Mouse (Mus musculus) 416B (cell line): ENCODE results near the gene Carmil3.

Experiments used
- DNase-seq: peaks from one replicate; pipeline ENCODE4 v3.0.0; 2011; ENCODE audit warnings: low read depth

Gene Carmil3

DNA sequence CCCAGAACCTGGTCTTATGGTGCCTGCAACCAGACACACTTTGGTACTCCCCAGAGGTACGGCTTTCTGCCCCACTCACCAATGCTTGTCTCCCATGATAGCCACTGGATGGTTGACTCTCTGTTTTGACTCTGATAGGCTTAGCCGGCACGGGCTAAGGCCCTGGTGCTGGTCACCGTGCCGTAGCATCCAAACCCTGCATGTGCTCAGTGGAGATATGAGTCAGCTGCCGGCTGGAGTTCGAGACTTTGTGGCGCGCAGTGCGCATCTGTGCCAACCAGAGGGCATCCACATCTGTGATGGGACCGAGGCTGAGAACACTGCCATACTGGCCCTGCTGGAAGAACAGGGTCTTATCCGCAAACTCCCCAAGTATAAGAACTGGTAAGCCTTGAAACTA is 51.8 kb downstream of the Carmil3 start:
- DNase-seq = no peak

DNA sequence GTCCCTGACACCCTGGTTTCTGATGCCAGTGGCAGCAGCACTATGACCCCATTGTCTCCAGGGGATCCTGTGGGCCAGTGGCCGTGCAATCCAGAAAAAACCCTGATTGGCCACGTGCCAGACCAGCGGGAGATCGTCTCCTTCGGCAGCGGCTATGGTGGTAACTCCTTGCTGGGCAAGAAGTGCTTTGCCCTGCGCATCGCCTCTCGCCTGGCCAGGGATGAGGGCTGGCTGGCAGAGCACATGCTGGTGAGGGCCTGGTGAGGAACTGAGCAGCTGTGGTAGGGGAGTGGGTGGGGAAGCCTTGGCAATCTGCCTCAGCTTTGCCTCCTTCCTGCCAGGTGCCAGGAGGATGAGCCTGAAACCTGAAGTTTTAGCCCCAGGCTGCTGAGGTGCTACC is 53.9 kb downstream of the Carmil3 start:
- no peak for DNase-seq

DNA sequence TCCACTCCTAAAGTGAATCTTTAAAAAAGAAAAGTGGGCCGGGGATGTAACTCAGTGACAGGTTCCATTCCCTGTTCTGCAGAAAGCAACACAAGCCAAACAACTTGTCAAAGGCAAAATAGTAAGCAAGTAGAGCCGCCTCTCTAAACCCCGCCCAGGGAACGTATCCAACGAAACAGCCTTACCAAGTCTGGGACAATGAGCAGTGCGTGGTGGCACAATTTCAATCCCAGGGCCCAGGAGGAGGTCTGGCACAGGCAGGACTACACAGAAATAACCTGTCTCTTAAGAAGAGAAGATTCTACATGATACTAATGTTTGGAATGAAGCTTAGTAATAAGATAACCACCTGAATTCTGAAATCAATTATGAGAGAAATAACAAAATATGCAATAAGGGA is 59.7 kb downstream of the Carmil3 start:
- no peak for DNase-seq

DNA sequence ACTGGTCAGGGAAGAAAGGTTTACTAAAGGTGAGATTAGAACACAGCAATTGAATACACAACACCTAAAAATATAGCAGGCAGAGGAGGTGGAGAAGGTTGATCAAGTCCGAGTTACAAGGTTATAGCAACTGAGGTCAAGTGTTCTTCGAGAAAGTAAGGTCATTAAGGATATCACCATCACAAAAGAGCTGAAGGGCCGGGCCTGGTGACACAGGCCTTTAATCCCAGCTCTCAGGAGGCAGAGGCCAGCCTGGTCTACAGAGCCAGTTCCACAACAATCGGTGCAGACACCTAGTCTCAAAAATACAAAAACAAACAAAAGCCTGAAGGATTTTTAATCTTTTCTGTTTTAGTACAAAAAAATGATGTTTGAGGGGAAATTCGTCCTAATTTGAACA is 60.9 kb downstream of the Carmil3 start:
- DNase-seq = no peak

DNA sequence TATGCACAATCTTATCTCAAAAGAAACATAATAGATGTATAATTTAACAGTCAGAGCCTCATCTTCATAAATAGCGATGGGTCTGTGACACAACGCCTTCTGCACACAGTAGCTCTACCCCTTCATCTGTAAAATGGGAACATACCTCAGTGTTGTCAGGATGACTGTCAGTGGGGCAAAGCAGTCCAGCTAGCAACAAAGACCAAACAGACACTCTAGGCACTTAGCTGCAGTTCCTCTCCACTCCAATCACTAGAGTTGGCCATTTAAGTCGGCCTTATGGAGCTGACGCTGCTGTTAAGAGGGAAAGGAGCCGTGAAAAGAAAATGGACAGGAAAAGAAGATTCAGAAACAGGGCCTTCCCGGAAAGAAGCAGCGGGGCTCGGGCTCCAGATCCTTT is 61.3 kb downstream of the Carmil3 start:
- no peak for DNase-seq

DNA sequence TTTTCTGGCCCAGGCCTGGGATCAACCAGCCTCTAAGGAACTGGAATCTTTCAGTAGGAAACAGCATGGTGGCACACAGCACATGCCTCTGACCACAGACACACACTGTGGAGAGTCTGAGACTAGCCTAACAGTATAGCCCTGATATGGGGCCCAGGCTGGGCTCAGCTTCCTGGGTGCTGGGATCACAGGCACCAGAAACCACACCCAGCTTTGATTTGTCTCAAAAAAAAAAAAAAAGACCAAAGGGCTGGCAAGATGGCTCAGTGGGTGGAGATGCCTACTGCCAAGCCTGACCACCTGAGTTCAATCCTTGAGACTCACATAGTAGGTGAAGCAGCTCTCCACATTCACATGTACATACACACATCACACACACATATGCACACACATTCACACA is 64.2 kb downstream of the Carmil3 start:
- DNase-seq = no peak

DNA sequence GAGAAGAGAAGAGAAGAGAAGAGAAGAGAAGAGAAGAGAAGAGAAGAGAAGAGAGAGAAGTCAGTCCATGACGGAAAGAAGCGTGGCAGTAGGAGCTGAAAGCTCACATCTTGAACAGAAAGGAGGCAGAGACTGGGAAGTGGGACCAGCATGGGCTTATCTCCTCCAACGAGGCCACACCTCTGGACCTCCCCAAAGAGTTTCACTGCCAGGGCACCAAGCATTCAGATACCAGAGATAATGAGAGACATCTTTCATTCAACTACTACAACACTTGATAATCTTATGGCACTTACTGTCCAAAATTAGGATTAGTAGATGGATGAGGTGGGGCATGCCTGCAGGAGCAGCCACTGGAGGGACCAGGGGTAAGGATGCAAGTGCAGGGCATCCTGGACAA is 65.3 kb downstream of the Carmil3 start:
- DNase-seq = no peak

DNA sequence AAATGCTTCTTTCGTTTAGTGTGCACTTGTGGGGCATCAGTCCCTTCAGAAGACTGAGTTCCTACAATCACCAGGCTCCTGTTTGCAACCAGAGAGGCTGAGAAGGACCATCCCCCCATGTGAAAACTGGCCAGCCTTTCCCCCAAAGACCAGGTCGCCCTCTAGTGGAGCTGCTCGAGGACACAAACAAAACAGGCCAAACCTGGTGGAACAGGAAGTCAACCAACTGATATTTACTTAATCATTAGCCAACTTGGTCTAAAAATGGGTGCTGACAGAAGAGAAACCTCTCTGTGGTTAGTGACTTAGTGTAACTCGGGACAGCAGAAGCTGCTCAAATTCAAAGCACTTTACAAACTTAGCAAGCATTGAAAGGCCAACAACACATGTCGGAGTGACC is 66.6 kb downstream of the Carmil3 start:
- peak; percentile 92 for DNase-seq

DNA sequence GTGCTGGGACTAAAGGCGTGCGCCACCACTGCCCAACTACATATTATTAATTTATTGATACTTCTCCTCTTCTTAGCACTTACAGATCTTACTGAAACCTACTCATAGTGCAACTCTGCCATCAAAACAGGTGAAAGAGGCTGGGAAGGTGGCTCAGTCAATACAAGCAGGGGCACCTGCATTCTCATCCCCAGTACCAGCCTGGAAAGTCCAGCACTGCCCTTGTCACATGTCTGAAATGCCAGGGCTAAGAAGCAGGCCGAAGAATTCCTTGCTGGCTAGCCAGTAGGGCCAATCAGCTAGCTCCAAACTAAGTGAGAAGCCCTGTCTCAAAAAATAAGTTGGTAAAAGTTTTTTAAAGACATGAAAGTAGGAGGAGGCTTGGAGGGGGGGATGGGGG is 67.1 kb downstream of the Carmil3 start:
- DNase-seq = no peak
